Mouse (Mus musculus) adrenal gland, postnatal 14 days (tissue): ENCODE results near the gene Styxl1. TPM values are rescaled to one million over a fixed set of nuclear protein-coding genes. Genes with fewer than 3 reads are reported as not detected.

ENCODE experiments used
- DNase-seq: peaks from one replicate; pipeline ENCODE4 v3.0.0; 2021; ENCODE audit warnings: mixed read lengths
- total RNA-seq: library from RNA; stranded (reverse); gene quantifications from 2 replicates; pipeline ENCODE4 v1.2.3, GENCODE M21; 2021

Styxl1 gene
- total RNA-seq, 1 experiment from 2014 or later = 0.37 TPM

DNA sequence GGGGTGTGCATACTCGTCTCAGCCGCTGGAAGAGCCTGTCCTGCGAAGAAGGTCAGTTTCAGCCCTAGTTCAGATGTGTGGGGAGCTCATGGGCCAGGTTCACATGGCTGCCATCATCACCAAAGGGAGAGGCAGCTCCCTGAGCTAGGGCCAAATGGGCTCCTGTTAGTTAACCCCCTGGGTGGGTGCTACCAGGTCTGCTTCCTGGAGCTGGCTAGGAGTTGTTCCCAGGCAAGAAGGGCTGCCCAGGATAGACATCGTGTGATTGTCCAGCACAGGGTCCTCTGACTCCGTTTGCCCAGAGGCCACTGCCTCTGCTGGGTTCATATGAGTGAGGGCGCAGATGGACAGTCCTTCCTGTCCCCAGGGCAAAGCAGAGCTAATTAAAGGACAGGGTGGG lies 52.2 kb downstream of the Styxl1 start:
- no peak for DNase-seq

DNA sequence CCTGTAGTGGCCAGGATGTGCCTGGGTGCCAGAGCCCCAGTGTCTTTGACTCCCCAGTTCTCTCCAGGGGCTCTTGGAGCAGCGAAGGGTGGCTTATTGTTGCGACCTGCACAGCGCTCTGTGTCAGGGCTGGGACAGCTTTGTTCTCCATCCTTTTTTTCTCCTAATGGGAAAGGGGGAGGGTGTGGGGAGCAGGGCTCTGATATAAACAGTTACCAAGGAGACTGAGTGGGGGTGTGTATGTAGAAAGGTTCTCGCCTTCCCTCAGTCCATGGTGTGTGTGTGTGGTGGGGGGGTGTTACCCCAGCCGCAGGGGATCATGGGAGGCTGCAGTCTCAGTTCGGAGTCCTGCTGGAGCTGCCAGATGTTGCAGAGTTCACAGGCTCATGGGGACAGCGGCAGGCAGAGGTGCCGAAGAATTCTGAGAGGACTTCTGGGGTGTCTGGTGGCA lies 52.8 kb downstream of the Styxl1 start:
- DNase-seq = peak; percentile 59

DNA sequence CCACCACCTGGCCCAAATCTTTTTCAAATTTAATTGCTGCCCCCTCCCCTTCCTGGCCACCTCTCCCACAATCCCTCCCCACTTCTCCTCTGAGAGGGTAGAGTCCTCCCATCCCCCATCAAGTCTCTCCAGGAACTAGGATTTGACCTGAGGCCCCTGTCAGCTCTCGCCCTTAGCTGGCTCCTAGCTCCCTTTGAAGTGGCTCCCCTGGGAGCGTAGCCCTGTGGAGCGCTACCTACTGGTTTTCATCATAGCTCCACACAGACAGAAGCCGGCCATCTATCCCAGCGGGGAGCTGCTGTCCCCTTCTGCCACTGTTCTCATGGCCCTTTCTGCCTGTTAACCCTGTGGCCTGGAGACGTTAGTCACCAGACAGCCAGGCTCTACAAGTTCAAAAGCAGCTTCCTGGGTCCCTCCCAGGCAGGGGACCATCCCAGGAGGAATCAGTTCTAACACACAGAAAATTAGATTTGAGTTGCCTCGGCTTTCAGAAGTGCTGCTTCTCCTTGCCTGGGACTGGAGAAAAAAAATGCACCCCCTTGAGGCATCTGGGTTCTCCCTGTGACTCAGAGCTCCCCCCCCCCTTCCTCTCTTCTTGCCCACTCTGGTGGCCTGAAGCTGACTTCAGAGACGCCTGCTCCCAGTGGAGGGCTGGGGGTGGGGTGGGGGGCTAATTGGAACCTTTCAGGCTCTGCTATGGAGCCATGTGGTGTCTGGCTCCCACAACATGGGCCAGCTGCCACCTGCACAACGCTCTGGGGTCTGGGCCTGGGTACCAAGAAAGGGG lies 53.5 kb downstream of the Styxl1 start:
- DNase-seq = peak; percentile 60

DNA sequence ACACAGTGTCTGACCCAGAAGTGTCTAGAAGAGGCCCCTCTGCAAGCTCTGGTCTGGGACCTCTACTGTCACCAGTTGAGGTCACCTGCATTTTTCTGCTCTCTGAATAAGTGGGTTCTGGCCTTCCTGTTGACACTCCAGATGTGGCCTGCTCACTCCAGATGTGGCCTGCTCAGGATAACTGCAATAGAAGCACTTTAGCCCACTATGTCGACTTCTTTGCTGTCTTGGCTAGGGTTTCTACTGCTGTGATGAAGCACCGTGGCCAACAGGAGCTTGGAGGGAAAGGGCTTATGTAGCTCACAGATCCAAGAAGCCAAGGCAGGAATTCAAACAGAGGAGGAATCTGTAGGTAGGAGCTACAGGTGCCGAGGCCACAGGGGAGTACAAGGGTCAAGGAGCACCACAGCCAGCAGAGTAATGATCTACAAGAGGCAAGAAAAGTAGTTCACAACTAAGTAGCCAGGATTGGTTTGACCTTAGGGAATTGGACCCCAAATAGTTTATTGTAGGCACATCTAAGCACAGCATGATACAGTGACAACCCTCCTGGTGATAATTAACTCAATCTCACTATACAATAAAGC lies 54.9 kb downstream of the Styxl1 start:
- no peak for DNase-seq

DNA sequence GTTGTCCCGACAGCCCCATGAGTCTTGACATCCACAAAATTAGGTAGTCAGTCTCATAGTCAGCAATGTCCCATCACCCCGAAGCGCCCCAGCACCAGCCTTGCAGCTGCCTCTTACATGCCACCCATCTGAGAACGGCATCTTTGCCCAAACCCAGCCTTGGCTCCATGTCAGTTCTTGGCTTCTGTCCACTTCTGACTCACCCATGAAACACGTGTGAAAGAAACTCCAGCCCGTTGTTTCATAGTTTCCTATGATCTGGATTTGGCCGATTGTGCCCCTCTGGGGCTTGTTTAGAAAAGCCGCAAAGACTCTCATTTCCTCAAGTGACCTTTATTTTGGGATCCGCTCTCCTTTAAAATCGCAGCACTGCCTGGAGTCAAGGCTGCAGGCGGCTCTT lies 56.1 kb downstream of the Styxl1 start:
- peak; percentile 92 for DNase-seq

DNA sequence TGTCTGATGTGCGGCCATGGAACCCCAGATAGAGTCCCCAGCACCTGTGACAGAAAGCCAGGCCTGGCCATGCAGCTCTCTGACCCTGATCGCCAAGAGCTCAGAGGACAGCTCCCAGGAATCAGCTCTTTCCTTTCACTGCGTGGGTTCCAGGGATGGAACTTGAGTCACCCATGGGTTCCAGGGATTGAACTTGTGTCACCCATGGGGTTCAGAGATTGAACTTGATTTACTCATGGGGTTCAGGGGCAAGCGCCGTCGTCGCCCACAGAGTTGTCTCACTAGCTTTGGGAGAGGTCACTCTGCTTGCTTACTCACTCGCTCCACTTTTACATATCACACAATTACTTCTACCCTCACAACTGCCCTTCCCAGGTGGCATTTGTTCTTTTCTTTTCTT lies 57.1 kb downstream of the Styxl1 start:
- no peak for DNase-seq

DNA sequence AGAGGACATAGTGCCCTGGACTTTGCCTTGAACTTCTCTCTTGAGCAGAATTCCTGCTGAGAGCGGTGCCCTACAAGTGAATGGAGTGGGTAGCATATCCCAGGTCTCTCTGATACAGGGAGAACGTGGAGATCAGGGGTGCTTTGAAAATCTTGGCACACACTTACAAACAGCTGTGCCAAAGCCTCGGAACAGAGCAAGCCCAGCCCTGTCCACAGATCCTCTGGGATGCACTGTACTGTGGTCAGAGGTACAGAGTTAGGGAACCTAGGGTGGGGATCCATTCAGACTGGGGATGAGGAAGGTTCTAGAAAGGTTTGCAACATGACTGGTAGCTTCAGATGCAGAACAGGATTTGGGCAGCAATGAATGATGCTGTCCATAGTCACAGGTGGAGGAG lies 58.1 kb downstream of the Styxl1 start:
- no peak for DNase-seq

DNA sequence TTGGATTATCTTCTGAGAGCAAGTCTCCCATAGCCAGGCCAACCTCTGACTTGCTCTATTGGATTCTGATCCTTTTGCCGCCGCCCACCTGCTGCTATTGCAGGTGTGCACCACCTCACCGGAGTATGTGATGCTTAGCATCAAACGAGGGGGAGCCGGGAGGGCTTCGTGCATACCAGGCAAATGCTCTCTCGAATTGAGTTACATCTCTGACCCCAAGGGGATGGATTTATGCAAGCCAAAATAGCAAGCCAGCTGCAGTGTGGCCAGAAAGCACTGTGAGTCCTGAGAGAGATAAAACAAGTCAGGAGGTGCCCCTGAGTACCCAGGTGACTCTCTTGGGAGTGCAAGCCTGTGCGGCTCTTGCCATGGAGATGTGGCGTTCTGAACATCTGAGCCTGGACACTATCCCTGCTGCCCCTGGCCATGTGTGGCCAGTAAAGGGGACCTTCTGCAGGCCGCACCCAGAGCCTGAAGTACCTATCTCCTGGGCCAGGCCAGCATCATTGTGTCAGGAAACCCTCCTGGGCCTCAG lies 58.5 kb downstream of the Styxl1 start:
- DNase-seq = no peak

DNA sequence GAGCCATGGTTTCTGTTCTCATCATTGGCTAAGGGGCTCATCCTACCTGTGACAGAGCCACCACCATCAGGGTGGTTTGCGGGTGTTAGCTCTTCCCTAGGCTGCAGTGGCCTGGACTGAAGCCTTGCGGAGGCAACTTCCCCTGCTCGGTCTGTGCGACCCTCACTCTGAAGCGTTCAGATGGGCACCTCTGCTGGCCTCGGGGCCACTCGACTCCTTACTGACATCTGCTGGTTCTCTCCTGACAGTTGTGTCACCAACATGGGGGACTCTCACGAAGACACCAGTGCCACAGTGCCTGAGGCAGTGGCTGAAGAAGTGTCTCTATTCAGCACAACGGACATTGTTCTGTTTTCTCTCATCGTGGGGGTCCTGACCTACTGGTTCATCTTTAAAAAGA lies 62.6 kb downstream of the Styxl1 start:
- peak; percentile 55 for DNase-seq

DNA sequence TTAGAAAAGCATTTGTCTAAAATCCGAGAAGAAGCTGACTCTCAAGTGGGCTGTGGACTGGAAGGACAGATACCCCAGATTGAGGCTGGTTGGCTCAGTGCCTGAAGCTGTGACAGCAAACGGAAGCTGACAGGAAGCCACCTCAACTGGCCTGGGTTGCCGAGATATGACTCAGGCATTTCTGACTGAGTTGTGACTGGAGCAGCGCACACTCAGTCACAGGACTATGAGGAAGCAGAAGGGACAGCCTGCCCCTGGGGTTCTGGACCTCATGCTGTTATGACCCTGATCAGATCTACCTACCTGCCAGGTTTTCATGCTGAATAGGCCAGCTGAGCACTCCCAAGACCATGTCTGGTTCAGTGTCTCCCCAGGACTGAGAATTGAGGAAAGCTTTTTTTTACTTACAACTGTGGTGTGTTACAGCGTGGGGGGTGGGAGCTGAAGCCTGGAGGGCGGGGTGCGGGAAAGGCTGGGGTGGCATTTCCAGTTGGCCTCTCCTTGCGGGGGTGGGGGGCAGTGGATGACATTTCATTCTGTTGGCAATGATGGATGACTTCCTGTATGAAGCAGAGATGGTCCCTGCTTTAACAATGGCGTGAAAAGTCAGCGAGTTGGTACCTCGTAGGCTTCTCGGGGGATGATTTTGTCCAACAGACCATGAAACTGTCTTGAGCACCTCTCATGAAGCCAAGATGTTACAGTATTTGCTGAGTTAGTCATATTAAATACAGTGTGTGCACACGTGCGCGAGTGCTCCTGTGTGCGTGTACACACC lies 64.6 kb downstream of the Styxl1 start:
- DNase-seq = peak; percentile 90

DNA sequence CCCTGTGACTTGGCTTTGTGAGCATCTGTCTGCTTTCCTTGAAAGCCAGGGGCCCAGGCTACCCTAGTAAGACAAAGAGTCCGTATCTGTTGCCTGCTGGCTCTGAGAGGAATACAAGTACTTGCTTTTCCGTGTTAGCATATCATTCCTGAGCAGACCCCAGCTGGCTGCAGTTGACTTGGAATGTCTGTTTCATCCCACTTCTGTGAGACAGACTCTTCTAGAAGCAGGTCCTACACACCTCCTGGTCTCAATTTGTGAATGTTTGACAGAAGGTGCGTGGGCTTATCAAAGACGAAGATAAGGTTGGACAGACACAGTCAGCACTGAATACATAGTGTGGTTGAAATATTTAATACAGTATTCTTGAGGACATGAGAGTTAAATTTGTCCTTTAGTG lies 65.4 kb downstream of the Styxl1 start:
- no peak for DNase-seq

DNA sequence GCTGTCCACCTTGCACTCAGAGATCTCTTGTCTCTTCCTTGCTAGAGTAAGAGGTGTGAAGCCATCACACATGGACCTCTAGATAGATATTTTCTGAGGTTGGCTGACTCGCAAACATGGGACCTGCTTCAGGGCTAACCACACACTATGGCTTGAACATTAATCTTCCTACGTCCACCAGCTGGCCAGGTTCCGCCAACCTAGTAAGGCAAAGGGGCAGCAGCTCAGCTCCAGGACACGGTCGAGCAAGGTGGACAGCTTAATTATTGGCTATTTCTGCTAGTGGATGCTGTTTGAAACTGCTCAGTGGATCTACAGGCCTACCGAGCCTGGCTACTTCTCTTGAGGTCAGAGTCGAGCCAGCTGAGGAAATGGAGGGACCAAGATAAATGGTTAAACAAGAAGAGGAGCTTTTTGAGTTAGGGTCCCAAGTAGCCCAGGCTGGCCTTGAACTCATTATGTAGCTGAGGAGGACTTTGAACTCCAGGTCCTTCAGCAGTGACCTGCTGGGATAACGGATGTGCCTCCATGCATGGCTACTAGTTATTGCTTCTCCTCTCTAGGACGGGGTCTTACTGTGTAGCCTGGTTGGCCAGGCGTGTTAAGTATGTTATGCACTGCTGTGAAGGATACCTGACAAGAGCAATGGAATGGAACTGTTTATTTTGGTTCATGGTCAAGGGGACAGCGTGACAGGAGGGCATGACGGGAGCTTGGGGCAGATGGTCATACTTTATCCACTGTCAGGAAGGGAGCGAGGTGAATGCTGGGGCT lies 66.4 kb downstream of the Styxl1 start:
- DNase-seq = no peak

DNA sequence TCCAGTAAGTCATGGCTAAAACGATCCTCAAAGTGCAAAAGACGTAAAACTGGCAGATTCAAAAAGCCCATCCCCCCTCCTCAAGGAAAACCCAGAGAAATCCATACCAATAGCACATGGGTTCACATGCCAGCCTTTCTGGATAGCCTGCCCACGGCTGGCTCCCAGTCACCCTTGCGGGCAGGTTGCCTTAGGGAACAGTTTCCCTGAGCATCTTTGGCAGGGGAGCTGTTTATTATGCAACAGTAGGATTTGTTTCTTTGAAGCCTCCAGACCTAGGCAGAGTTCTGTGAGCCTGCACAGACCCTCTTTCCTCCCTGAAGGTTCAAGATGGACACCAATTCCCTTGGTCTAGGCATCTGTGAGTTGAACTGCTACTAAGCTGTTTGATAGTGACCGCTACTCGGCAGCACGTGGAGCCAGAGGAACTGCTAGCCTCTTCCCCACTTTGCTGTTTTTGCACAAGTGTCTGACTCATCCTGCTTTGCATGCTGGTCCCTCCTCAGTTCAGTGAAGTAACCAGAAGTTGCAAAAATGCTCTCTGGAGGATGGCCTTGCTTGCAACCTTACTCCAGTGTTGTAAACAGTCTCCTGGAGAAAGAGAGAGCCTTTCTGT lies 67.5 kb downstream of the Styxl1 start:
- peak; percentile 79 for DNase-seq

DNA sequence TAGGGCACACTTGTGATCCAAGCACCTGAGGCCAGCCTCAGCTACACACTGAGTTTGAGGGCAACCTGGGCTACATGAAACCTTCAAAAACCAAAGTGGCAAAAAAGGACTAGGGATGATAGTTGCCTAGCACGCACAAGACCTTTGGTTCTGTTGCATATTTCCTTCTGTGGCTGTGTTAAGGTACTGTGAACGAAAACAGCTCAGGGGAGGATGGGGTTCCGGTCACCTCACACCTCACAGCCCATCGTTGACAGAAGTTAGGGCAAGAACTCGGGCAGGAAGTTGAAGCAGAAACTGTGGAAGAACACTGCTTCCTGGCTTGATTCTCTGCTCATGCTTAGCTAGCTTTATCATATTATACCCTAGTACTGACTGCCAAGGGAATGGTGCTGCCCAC lies 68.5 kb downstream of the Styxl1 start:
- no peak for DNase-seq

DNA sequence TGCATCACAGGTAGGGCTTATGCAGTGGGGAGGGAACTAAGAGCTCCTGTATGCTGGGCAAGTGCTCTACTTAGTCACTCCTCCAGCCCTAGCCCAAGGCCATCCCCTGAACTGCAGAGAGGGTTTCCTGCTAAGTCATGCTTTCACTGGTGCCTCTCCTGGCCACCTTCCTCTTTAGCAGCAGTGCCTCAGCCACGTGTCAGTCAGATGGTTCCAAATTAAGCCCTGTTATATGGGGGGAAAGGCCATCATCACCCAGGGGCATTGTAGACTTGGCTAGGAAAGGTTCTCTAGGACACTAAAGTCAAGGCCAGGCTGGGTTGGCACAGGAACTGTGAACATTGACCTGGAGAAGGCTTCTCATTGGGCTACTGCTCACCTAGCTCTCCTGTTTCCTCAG lies 70.3 kb downstream of the Styxl1 start:
- DNase-seq = peak; percentile 79

DNA sequence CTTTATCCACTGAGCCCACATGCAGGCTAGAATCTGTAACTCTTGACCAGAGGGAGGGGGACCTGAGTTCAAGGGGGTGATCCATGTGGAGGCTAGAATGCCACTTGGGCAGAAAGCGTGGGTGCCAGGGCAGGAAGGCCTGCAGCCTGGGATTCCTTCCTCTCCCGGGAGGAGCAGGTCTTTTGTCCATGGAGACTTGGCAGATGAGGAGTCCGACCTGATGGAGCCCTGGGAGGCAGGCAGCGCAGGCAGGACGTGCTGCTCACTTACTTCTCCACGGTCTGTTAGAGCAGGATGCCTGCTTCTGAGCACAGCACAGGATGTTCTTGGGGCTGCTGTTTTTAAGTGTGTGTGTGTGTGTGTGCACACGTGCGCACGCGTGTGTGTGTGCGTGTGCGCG lies 71.1 kb downstream of the Styxl1 start:
- no peak for DNase-seq

DNA sequence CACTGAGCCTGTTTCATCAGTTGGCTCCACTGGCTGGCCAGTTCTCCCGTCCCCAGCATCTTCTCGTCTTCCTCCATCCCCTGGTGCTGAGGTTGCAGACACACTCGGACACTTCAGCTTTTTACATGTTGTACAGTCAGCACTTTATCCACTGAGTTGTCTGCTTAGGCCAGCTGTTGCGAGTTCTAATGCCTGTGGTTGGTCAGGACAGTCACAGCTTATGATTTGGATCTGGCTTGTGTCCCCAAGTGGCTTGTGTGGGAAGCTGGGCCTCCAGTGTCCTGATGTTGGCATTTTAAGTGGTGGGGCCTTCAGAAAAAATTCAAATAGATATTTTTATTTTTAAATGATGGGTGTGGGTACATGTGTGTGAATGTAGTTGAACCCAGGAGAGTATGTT lies 72.8 kb downstream of the Styxl1 start:
- DNase-seq = no peak

DNA sequence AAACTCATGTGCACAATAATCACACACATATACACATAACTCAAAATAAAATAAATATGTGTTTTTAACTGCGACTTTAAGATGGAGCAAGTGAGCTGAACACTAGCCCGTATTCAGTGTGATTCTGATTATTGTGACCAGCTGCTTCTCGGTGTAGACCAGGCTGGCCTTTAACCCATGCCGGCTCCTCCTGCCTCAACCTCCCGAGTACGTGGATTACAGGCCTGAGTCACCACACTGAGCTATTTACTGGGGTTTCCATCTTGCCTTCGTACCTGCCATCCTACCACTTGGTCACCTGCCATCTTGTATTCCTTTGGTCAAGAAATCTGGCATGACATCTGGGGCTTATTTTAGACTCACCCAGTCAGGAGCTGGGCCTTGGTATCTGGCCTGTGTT lies 74.8 kb downstream of the Styxl1 start:
- no peak for DNase-seq

DNA sequence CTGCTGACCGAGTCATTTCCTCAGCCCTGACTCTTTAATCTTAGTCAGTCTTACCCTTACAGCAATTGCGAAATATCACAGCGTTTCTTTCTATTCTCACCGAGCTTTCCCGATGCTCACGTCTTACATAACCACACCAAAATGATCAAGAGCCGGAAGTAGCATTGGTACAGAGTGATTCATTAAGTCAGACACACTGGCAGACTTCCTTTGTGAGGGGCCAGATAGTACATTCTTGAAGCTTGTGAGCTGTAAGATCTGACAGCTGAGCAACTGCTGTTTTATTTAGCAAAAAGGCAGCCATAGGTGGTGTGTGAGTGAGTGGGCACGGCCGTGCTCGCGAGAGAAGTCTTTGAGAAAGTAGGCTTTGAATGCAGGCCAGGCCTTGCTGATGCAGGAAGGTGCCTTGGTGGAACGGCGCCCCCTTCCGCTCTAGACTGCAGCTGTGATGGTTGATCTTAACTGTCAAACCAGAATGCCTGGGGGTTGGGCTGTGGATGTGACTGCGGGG lies 75.4 kb downstream of the Styxl1 start:
- DNase-seq = peak; percentile 67

DNA sequence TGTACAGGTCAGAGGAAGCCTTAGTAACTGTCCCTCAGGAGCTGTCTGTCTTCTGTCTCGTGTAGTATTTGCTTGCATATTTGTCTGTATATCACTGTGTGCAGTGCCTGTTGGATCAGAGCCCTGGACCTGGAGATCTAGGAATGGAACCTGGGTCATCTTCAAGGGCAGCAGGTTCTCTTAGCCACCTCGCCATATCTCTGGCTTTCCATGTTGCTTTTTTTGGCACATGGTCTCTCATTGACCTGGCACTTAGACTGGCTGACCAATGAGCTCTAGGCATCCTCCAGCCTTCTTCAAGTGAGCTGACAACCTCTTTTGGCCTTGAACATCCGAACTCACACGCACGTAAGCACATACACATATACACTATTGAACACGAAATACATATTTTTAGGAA lies 76.0 kb downstream of the Styxl1 start:
- DNase-seq = no peak

DNA sequence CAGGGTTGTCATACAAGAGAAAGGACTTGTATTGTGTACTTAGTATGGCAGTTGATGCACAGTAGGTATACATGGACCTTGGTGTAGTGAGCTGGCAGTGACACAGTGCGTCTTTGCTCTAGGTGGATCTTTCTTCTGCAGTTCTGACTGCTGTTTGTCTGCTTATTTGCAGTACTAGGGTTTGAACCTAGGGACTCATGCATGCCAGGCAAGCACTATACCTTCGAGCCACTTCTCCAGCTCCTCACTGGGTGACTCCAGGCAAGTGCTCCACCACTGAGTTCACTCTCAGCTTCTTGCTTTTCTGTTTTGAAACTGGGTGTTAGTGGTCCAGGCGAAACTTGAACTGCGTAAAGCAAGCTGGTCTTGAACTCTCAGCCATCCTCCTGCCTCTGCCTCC lies 76.6 kb downstream of the Styxl1 start:
- no peak for DNase-seq

DNA sequence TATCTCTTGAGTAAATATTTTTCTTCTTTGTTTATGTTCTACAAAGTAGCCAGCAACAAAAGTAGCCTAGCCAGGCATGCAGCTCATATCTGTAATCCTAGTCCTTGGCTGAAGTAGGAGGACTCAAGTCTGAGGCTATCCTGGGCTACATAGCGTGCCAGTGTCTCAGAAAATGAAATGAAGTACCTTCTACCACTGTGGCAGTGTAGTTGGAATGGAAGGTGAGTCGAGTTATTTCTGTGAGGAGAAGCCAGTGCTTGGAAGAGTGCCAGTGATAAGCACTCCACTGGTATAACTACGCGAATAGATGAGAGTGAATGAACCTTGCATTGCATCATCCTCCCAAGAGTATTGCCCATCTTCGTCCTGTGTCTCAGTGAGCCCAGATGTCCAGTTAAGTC lies 80.5 kb downstream of the Styxl1 start:
- DNase-seq = no peak
